Mouse (Mus musculus): ENCODE measurements around the gene Syngap1.

DNA sequence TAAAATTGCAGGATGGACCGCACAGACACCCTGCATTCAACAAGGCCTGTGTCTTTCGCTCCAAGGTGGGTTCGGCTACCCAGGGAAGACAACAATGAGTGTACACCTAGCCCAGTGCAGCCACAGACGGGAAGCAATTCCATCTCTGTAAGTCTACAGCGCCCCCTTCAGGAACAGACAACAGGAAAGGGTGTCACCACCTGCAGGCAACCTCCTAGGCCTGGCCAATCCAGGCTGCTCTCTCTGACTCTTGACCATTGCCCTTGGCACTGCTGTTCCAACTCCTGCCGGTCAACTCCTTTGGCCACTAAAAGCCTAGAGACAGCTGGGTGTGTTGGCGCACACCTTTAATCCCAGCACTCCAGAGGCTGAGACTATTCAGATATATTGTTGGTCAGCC is 60.1 kb downstream of the Syngap1 start:
- TF ChIP-seq POLR2A (IDR thresholded peaks at IDR 0.05; ENCODE audit: borderline replicate concordance, extremely low read depth, insufficient read depth, insufficient read length, poor library complexity, severe bottlenecking) = no peak
- peak; percentile 10; the same call in 1 of the 2 replicates for TF ChIP-seq CTCF (IDR thresholded peaks at IDR 0.05; ENCODE audit: borderline replicate concordance, extremely low read depth, insufficient read depth, insufficient read length)
